Mouse (Mus musculus) C2C12 (cell line): Measurements from ENCODE around the gene Cend1.

ENCODE experiments used
- CTCF ChIP-seq: IDR thresholded peaks from one replicate; pipeline ENCODE4 v1.5.1; 2011; ENCODE audit not compliant: control insufficient read depth, insufficient read depth, insufficient read length
- MAX ChIP-seq: IDR thresholded peaks from one replicate; pipeline ENCODE4 v1.6.1; 2011; ENCODE audit warnings: mild to moderate bottlenecking, control low read depth
- MYOG ChIP-seq: IDR thresholded peaks from one replicate; pipeline ENCODE4 v1.6.1; 2011; ENCODE audit not compliant: control insufficient read depth, insufficient read length; ENCODE audit errors: extremely low read depth

DNA sequence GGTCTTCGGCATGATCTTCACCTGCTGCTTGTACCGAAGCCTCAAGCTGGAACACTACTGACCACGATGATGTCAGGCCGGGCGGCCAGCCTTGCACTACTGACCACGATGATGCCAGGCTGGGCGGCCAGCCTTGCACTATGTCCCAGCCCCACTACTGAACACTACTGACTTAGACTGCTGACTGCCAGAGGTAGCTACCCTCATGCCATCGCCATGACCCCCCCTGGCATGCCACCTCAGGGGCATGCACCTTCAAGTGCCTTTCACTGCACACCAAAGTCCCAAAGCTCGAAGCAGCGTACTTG lies 41.3 kb upstream of the Cend1 start:
- TF ChIP-seq CTCF (no peak), MAX (no peak), MYOG (no peak)
